Mouse (Mus musculus): ENCODE results near the gene Tnfsf9.

Tnfsf9 gene

GRCm38 (mm10) chr17:57105181-57106034, at the start of gene Tnfsf9:
Gene Tnfsf9, plus strand, starts transcription at chr17:57105325.
- CTCF ChIA-PET, result interaction anchor here (0.6 kb wide), 1 partner anchor 463 kb away, joined by 16 read pairs; no protein-coding TSS in a partner anchor

GRCm38 (mm10) chr17:57056246-57056645, 48.9 kb upstream of the Tnfsf9 start:
- CTCF ChIA-PET, result no interaction called here

GRCm38 (mm10) chr17:57058891-57059485, 46.1 kb upstream of the Tnfsf9 start, which contains the start of gene Crb3:
Gene Crb3, plus strand, starts transcription at chr17:57059105.
- CTCF ChIA-PET, result interaction anchor here (0.5 kb wide), 1 partner anchor 39 kb away, joined by 4 read pairs; no protein-coding TSS in a partner anchor

GRCm38 (mm10) chr17:57059486-57059977, 45.6 kb upstream of the Tnfsf9 start, which contains the start of gene Slc25a23:
Gene Slc25a23, minus strand, starts transcription at chr17:57059863.
- CTCF ChIA-PET, result interaction anchor here (0.5 kb wide), 1 partner anchor 38 kb away, joined by 4 read pairs; no protein-coding TSS in a partner anchor

GRCm38 (mm10) chr17:57060231-57060801, 44.8 kb upstream of the Tnfsf9 start:
- CTCF ChIA-PET, result interaction anchor here (1.0 kb wide), 1 partner anchor 49 kb away, joined by 3 read pairs; the partner anchor contains the start of genes Gm17949 and Gtf2f1

GRCm38 (mm10) chr17:57061069-57061468, 44.1 kb upstream of the Tnfsf9 start:
- CTCF ChIA-PET, result interaction anchor here (0.6 to 1.0 kb wide), 3 partner anchors 37 to 78 kb away, joined by 3 read pairs; partner anchors contain the start of genes Gm17949 and Gtf2f1

GRCm38 (mm10) chr17:57062011-57062521, 43.1 kb upstream of the Tnfsf9 start:
- CTCF ChIA-PET, result interaction anchor here (1.1 kb wide), 1 partner anchor 11 kb away, joined by 5 read pairs; no protein-coding TSS in a partner anchor

GRCm38 (mm10) chr17:57062548-57062947, 42.6 kb upstream of the Tnfsf9 start:
- CTCF ChIA-PET, result interaction anchor here (0.6 to 1.1 kb wide), 2 partner anchors 10 to 245 kb away, joined by 3 to 5 read pairs; no protein-coding TSS in a partner anchor

- CTCF ChIA-PET, result interaction anchor here (0.6 to 1.1 kb wide), 2 partner anchors 10 to 245 kb away, joined by 3 to 5 read pairs; no protein-coding TSS in a partner anchor
Observed at GRCm38 (mm10) chr17:57063031-57063430, 42.1 kb upstream of the Tnfsf9 start.

GRCm38 (mm10) chr17:57066908-57067307, 38.2 kb upstream of the Tnfsf9 start:
- CTCF ChIA-PET, result interaction anchor here (0.6 kb wide), 1 partner anchor 755 kb away, joined by 3 read pairs; no protein-coding TSS in a partner anchor

GRCm38 (mm10) chr17:57070272-57070671, 34.9 kb upstream of the Tnfsf9 start:
- CTCF ChIA-PET, result no interaction called here

- CTCF ChIA-PET, result no interaction called here
Observed at GRCm38 (mm10) chr17:57070699-57071098, 34.4 kb upstream of the Tnfsf9 start.

- CTCF ChIA-PET, result no interaction called here
Observed at GRCm38 (mm10) chr17:57076916-57077315, 28.2 kb upstream of the Tnfsf9 start.

GRCm38 (mm10) chr17:57078336-57078735, 26.8 kb upstream of the Tnfsf9 start, which contains the start of gene Dennd1c:
Gene Dennd1c, minus strand, starts transcription at chr17:57078514.
- CTCF ChIA-PET, result interaction anchor here (0.6 kb wide), 1 partner anchor 86 kb away, joined by 6 read pairs; no protein-coding TSS in a partner anchor

- CTCF ChIA-PET, result no interaction called here
Observed at GRCm38 (mm10) chr17:57079919-57080318, 25.2 kb upstream of the Tnfsf9 start.

- CTCF ChIA-PET, result no interaction called here
Observed at GRCm38 (mm10) chr17:57081234-57081842, 23.8 kb upstream of the Tnfsf9 start.

GRCm38 (mm10) chr17:57082481-57082880, 22.6 kb upstream of the Tnfsf9 start:
- CTCF ChIA-PET, result no interaction called here

- CTCF ChIA-PET, result no interaction called here
Observed at GRCm38 (mm10) chr17:57085970-57086757, 19.0 kb upstream of the Tnfsf9 start.

- CTCF ChIA-PET, result no interaction called here
Observed at GRCm38 (mm10) chr17:57087049-57087832, 17.9 kb upstream of the Tnfsf9 start, which contains the start of gene Tubb4a. Gene Tubb4a, minus strand, starts transcription at chr17:57087782.
